Mouse (Mus musculus): ENCODE data around the gene Slc25a51.

Gene Slc25a51

DNA sequence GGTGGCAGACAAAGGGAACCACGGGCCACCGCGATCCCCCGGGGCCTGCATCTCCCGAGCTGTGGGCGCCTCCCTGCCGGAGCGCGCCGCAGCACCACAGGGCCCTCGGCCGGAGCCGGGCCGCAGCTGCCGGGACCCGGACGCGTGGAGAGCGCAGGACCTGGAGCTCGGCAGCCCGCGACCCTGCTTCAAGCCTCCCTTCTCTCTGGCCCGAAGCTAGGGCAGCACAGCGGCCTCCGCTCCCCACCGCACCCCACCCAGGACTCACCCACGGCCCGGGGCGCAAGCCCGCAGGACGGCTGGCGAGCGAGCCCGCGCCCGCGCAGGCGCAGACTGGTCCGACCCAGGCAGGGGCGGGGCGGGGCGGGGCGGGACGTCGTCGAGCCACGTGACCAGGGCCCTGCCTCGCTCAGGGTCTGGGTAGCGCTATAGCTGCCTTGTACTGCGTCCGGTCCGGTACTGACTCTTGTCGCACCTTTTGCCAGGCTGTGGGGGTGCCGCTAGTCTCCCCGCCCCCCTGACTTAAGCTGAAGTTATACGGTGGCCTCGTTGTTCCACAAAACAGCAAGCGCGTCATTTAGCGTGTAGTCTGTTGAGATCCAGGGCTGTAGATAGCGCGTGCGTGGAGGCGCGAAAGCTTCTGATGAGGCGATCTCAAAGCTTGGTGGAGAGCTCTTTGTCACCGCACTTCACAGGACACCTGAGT lies at the start of gene Slc25a51:
Gene Slc25a51, minus strand, starts transcription at position 340 of the 706 bp plus-strand sequence.
- peak; percentile 98 for DNase-seq (ENCODE audit: low read depth)

DNA sequence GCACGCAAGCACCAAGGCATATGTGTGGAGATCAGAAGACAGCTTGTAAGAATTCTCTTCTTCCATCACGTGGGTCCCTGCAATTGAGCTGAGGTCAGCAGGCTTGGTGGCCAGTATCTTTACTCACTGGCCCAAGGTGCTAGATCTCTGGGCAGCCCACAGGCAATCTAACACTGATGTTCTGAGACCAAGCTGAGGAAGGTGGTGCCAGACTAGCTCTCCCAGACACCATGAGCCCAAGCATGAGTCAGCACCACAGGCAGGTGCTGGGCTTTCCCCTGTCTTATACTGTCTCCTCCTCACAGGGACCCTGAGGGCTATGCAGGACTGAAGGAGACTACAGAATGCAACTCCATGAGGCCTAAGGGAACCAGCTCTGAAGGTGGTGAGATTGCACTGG lies 49.0 kb upstream of the Slc25a51 start:
- DNase-seq (ENCODE audit: low read depth), result no peak

DNA sequence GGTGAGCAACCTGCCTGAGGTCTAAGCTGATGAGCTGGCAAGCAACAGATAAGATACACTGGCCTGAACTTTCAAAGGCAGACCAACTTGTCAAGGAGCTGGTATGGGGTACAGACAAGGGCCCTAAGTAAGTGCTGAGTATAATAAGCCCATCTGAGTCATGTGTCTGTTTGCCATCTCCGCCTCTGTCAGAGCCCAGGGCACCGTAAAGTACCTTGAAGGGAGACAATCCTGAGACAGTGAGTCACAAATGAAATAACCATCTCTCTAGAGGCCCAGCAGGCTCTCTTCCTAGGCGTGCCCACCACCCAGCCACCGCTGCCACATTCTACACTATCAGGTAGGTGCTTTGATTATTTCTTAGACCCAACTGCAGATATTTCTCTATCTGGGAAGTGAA lies 46.4 kb upstream of the Slc25a51 start:
- no peak for DNase-seq (ENCODE audit: low read depth)

DNA sequence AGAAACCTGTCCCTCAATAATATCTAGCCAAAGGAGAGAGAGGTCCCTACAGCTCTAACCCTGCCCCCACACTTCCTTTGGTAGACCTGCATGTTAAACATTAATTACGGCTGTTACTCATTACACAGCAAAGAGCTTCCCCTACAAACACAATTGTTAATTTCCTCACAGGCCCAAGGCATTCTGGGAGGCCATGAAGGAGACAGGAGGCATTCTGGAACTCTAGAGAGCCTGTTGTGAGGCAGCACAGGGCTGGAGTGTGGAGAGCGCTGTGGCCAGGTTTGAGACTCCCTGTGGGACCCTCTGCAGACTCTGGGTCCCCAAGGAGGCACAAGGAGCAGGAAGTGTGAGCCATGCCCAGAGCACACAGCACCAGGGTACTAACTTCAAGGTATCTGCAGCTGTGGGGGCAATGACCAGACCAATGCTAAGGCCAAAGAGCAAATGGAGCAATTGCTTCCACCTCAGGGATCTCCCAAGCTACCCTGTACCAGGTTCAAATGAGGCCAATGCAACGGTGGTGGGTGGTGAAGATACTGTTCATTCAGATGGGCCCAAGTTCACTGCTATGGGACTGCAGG lies 44.8 kb upstream of the Slc25a51 start:
- no peak for DNase-seq (ENCODE audit: low read depth)

DNA sequence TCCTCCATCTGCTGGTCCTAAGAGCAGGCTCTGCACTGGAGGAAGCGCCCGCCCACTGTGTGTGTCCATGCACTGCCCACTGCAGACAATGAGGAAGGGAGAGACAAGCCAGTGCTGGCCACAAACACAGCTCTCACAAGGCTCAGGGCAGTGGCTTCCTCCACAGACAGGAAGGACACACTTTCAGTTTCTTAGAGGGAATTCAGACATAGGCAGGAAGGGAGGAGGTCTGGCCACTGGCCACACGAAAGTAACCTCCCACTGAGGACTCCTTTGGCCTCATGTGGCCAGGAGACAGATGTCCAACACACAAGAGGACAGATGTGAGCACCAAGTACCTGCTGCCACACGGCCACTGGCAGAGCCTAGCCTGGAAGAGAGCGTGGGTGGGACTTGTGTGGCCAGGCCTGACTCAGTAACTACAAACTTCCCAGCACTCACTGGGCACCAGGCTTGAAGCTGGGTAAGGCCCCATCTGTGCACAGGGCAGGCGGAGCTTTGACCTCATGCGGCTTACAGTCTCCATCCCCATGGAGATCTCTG lies 44.1 kb upstream of the Slc25a51 start:
- peak; percentile 84 for DNase-seq (ENCODE audit: low read depth)

DNA sequence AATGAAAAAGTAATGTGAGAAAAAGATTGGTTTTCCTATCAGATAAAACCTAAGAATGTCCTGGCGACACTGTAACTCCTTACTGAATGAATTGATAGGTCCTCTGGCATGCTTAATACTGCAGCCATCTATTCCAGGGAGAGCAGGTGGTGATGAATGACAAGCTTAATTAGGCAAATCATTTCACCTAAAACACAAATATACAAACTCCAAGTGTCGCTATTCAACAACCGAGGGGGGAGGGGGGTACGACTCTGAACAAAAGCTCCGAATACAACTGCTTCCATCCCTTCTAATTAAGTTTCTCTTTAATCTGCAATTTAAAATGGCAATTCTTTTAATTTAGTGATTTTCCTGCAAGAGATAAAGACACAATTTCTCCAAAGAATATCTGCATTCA lies 40.4 kb upstream of the Slc25a51 start:
- DNase-seq (ENCODE audit: low read depth), result no peak

DNA sequence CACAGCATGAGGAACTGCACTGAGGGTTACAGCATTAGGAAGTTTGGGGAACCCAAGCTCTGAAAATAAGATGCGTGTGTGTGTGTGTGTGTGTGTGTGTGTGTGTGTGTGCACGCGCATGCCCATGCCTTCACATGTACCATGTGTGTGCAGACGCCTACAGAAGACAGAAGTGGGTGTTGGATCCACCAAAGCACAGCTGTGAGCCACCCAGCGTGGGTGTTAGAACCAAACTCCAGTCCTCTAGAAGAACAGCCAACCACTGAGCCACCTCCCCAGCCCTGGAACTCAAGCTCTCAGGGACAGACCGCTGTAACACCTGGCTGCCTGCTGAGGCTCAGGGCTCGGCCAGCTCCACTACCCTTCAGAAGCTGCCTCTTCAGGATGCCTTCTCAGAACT lies 39.9 kb upstream of the Slc25a51 start:
- no peak for DNase-seq (ENCODE audit: low read depth)

DNA sequence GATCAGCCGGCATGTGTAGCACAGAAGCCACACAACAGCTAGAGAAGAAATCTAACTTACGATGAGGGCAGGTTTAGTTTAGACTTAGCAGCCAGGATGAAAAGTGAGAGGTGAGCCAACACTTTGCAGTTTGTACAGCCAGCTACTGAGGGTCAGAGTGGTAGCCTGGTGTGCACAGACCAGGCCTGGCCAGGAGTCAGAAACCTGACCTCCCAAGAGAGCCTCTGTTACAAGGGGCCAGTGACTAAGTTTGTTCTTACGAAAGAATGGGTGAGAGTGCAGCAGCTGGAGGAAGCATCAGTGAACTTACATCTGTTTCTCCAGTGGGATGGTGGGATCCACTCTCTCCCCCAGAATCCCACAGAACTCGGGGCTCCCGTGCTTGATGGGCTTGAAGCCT lies 38.6 kb upstream of the Slc25a51 start:
- peak; percentile 26 for DNase-seq (ENCODE audit: low read depth)

DNA sequence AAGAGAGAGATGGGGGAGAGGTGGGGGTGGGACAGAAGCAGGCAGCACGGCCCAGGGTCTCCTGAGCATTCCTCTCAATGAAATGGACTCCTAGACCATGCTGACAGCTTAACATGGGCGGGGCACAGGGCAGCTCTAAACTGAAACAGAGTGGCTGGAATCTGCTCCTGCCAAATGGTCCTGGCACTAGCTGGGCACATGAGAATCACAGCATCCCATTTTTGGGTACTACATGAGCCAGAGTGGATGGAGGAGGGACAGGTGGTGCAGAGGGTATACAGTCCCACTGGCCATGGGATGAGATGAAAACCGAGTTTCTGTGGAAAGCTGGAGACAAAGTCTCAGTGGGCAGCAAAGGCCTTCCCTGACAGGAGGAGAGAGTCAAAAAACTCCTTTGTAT lies 36.7 kb upstream of the Slc25a51 start:
- DNase-seq (ENCODE audit: low read depth), result no peak

DNA sequence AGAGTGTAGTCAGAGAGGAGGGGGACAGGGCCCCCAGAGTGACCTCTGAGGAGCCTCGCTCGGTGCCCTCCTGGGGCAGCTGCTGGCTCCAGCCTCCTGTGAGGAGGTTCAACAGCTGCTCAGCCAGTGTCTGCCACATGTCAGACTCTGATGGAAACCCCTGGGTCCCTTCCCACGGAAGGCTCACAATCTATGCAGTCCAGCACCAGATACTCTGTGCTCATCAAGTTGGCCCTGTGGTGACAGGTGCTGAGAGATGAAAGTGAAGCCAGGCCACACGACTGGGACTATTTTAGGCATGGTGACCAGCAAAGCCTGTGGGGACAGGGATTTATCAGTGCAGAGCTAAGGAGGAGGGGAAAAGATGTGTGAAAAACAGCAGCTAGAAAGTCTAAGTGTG lies 36.2 kb upstream of the Slc25a51 start:
- DNase-seq (ENCODE audit: low read depth), result no peak

DNA sequence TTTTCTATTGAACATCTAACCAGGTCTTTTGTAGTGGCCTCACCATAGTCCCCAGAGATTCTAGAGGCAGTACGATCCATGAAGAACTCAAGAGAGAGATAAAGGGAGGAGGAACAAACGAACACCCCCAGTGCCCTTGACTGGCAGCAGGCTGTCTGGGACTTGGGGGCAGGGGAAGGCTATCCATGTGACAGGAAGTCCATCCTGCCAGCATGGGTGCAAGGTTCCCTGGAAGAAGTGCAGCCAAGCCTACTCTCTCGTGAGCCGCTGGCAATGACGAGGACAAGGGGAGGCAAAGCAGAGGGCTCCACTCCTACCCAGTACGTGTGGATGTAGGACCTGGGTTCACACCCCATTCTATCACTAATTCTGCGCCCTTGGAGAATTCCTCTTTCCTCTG lies 35.1 kb upstream of the Slc25a51 start:
- DNase-seq (ENCODE audit: low read depth), result no peak

DNA sequence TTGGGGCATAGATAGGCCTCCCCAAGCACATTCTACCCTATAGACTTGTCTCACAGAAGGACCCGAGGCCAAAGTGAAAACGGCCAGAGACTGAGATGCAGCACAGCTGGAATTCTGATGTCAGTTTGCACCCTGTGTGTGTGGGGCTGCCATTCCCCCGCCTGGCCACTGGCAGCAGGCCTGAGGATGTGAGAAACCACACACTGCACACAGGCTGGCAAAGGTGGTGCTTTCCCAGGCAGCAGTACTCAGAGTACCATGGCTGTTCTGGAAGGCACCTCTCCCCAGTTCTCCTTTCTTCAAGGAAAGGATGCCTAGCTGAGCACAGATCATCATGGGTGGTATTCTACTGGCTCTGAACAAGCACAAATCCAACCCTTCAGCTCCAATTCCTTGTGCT lies 33.7 kb upstream of the Slc25a51 start:
- DNase-seq (ENCODE audit: low read depth), result no peak

DNA sequence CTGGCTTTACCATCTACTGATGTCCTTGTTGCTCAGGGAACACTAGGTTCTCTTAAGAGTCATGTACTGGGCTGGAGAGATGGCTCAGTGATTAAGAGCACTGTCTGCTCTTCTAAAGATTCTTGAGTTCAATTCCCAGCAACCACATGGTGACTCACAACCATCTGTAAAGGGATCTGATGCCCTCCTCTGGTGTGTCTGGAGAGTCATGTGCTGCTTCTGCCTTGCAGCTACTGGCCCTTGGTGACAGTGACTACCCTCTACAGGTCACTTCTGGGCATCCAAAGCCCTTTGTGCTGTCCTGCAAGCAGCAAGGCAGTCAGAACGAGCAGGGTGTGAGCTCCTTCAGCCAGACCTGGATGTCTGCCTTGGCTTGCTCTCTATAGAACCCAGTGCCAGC lies 33.2 kb upstream of the Slc25a51 start:
- no peak for DNase-seq (ENCODE audit: low read depth)

DNA sequence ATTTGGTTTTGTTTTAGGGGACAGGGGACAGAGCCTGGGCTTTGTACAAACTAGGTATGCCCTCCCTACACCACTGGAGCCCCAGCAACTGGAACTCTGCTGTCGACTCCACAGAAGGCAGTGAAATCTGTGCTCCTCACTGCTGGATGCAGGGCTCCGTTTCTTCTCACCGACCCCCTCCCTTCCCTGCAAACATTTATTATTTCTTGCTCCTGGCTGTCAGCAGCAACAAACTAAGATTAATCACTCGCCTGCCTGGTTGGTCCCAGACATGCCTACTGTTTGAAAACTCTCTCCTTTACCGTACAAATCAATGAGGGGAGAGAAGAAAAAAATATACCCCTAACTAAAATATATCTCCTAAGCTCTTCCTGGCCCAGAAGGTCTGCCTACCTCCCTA lies 30.7 kb upstream of the Slc25a51 start:
- no peak for DNase-seq (ENCODE audit: low read depth)

DNA sequence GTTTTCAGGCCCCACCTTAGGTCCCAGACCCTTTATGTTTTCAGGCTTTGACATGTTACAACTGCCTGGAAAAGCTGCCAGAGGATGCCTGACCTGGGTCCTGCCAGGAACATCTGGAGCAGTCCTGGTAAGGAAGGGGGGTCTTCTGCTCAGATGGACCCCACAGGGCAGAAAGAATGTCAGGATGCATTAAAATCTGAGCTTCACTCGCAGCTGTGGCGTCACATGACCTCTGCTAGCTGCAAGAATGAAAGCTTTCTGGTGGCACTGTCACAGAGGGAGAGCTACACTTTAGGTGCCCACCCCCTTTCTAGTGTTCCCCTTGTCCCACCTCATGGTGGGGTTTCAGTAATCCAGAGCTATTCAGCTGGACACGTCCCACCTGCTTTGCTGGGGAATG lies 28.4 kb upstream of the Slc25a51 start:
- no peak for DNase-seq (ENCODE audit: low read depth)

DNA sequence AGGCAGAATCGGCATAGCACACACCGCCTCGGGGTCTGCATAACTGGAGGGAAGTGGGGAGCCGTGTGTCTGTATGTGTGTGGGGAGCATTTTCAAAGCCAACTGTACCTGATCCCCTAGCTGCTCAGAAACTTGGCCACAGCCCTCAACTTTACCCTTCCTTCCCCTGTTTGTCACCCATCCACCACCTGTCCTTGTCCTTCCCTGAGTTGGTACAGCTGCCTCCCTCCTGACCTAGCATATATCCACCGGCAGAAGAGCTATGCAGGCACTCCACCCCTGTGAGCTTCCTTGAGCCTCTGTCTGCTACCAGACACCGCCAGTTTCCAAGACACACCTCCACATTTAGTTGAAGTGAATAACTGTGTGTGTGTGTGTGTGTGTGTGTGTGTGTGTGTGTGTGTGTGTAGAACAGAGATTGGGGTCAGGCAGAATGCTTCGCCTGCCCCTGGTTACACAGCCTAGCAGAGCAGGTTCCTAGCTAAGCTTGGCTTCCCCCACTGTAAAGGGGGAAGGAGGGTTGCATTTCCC lies 27.9 kb upstream of the Slc25a51 start:
- no peak for DNase-seq (ENCODE audit: low read depth)

DNA sequence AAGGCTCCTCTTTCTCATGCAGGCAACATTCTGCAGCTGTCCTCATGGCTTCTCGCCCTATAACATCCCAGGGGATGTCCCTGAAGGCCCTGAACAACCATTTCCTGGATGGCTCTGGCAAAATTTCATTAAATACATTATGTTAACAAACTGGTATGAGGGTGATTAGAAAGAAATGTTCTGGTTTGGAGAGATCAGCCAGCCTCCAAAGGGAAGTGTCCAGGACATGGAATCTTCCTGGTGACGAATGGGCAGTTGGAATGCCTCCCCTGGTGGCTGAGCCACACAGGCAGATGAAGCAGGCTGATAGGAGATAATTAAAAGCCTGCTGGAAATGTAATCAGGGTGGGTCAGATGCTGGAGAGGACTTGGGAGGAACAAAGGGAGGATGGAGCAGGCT lies 27.3 kb upstream of the Slc25a51 start:
- no peak for DNase-seq (ENCODE audit: low read depth)

DNA sequence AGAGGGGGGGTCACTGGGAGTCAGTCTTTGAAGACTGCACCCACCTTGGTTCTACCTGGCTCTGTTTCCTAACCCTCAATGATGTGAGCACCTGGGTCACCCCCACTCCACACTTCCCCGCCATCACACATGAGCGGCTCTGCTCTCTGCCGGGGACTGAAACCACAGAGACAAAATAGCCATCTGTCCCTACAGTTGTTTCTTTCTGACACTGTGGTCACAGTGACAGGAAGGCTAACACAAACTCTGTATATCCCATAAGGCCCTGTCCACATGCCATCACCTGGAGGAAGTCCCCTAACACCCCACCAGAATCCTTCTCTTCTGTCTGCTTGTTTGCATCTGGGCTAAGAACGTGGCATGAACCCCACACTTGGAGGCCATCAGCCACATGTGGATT lies 26.1 kb upstream of the Slc25a51 start:
- no peak for DNase-seq (ENCODE audit: low read depth)

DNA sequence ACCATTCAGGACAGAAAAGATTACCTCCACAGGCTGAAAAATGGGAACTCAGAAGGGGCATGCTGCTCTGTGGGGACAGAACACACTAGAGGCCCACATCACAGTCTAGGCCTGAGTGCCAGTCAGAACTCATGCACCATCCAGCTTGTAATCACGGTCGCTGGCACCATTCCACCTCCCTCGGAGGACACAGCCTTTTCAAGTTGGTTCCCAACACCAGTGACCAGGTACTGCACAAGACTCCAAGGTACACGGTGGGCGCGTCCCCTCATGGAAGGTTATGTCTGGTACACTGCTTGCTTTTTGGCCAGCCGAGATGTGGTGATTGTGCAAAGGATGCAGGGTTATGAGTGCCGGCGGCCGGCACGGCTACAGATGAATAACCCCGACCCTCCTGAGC lies 25.5 kb upstream of the Slc25a51 start:
- DNase-seq (ENCODE audit: low read depth), result no peak

DNA sequence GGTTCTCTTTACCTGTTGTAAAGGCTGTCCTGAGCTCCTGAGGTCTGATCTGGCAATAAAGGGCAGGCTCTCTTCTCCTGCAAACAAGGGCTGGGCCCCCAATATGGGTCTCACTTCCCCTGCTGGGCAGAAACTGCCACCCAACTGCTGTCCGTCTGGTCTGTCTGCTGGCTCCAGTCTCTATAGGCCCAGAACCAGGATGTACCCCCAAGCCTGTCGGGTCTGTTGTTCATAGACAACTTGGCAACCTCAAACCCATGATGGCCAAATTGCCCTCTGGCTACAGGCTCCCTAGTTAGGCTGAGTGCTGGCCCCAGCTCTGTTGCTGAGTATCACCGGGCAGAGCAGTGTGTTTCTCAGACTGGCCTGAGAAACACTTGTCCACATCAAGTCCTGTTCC lies 23.2 kb upstream of the Slc25a51 start:
- DNase-seq (ENCODE audit: low read depth), result no peak

DNA sequence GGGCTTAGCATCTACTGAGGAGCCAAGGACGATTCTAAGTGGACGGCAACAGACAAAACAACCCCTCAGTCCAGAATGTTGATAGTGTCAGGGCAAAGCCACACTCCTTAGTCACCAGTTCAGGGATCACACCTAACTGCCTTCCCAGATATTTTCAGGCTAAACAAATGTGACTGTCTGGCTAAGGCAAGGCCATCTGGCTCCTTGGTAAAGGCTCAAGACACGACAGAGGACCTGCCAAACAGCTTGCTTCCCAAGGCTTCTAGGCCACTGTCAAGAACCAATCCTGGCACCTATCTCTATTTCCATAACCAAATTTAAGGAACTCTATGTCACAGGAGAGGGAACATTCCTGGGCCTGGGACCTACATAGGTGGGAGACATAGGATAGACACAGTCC lies 22.8 kb upstream of the Slc25a51 start:
- DNase-seq (ENCODE audit: low read depth), result no peak

DNA sequence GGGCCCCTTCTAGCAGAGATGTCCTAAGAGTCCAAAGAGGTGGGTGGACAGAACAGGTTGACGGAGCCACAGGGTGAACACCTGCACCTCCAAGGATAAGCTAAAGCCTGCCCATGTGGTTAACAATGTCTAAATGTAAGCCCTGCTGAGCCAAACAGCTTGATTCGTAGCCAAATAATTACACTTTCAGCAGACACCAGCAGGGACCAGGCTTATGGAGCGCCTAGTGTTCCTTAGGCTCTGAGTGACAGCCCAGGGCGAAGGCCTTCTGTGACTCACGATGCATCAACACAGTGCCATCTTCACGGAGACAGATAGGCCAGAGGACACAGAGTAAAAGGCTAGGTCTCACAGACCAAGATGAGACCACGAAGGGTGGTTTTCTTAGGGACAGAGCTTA lies 20.9 kb upstream of the Slc25a51 start:
- DNase-seq (ENCODE audit: low read depth), result no peak

DNA sequence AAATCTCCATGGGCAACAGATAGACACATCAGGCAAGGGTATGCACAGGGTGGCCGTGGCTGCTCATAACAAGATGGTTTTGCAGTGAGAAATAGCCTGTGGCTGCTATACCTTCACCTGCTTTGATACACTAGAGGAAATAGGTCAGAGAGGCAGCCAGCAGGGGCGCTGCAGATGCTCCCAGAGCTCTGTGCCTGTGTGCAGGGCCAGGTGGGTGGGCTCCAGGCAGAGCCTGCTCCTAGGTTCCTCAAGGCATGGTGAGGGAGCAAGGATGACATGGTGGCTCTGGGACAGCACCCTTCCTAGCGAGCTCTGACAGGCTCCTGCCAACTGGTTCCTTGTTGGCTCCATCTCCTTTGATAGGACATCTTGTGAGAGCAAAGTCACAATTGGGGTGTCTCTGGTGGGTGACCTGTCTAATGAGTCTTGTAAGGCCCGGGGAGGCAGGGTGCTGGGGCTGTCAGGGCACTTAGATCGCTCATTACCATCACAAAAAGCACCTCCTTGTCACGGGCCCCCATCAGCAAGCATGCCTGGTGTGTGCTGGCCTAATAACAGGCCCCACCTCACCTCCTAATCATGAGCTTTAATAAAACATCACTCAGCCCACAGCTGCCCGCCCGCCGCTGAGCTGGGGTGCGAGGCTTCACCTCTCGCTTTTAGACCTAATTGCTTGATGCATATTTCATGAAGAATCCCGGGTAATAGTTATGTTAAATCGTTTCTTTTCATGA lies 18.3 kb upstream of the Slc25a51 start:
- DNase-seq (ENCODE audit: low read depth), result no peak
